Mouse (Mus musculus) urinary bladder, adult 18-20 months (tissue): ENCODE measurements at regions not wholly inside any gene's neighbourhood (a gene's known extent, or its start where the extent isn't known, plus 50 kb on each side); places are given as distances from the start of the nearest gene placed in this dataset.
A peak's percentile ranks its signal among the peaks of the same experiment; 100 is the strongest.

Experiments used
- DNase-seq, 2 experiments: peaks; one replicate each; pipeline ENCODE4 v3.0.0; 2022; ENCODE audit warnings: low spot score in 2 of 2, mixed read lengths in 2 of 2

DNA sequence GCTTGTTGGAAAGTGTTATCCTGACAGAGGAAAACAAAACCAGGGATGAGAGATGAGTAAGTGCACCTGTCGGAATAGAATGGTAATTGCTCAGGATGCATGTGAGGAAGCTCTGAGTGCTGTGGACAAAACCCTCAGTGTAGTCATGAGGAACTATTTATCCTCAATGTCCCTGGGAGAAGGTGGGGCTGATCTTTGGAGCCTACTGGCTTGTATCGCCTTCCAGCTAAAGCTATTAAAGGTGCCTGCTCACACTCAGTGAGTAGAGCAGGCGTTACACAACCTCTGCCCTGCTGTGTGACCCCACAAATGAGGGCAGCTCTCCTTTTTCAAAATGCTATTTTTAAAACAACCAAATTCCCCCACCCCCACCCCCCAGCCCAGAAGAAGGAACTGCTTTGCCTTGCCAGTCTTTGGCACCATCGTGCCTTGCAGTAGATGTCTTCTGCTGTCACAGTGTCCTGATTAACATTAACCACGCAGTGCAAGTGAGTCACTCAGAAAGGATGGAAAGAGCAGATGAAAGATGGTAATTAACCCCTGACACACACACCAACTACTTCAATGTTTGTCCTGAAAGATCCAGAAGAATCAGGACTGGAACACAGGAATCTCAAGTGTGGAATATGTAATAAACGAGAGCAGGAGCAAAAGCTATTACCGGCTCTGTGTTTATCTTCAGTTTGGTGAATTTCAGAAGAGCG lies 440.8 kb upstream of the Tnp1 start:
- no peak for DNase-seq

GRCm38 (mm10) chr1:73444216-73444890 lies 428.6 kb upstream of the Tnp1 start:
- no peak for DNase-seq

GRCm38 (mm10) chr1:73438385-73438784 lies 422.7 kb upstream of the Tnp1 start:
- no peak for DNase-seq

- DNase-seq: no peak
Measured at GRCm38 (mm10) chr1:73428101-73428500, 412.4 kb upstream of the Tnp1 start.

- no peak for DNase-seq
Measured at GRCm38 (mm10) chr1:73425049-73425448, 409.3 kb upstream of the Tnp1 start.

DNA sequence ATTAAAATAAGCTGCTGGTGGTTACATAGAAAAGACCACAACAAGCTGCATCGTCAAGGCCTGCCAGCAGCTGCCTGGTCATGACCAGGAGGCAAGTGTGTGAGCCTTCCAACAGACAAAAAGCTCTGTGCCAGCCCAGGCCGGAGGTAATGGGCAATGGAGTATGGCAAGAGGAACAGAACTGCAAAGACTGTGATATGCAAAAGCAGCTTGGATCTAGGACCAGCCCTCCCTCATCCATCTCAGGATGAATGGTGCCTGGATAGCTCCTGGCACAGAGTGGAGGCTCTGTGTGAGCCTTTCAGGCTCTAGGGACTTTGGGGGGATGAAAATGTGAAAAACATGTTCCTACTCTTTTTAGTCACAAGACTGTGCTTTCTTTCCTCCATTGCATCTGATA lies 402.5 kb upstream of the Tnp1 start:
- no peak for DNase-seq

- no peak for DNase-seq
Measured at GRCm38 (mm10) chr1:73411452-73411851, 395.7 kb upstream of the Tnp1 start.

GRCm38 (mm10) chr1:73399178-73399577 lies 383.5 kb upstream of the Tnp1 start:
- DNase-seq: no peak

GRCm38 (mm10) chr1:73395034-73395433 lies 379.3 kb upstream of the Tnp1 start:
- DNase-seq: no peak

- no peak for DNase-seq
Measured at GRCm38 (mm10) chr1:73394466-73394865, 378.8 kb upstream of the Tnp1 start.

DNA sequence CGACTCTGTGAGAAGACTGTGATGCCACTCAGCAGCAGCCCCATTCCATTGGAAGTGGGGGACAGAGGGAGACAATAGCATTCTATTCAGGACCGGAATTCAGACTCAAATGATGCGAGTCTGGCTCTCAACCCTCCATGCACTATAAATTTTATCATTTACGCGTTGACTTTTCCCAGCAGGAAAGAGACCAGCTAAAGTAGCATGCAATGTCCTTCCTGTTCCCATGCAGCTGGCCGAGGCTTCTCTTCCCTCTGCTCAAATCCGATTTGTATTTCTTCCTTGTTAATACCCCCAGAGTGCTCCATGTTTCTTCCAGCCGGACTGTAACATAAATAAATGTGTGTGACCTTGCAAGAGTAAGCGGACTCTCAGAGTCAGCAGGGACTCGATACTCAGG lies 376.4 kb upstream of the Tnp1 start:
- no peak for DNase-seq

- no peak for DNase-seq
Measured at GRCm38 (mm10) chr1:73389976-73390375, 374.3 kb upstream of the Tnp1 start.

DNA sequence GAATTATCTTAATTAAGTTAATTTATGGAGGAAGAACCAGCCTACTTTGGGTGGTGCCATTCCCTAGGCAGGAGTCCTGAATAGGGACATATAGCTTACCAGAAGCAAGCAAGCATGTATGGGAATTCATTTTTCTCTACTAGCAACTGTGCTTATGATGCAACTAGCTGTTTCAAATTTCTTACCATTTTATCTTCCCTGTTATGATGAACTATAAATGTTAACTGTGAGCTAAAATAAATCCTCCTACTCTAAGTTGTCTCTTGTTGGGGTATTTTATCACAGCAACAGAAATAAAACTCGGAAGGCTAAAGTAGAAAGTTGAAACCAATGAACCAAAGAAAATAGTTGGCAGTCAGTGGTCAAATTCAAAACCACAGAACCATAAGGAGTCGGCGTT lies 373.5 kb upstream of the Tnp1 start:
- DNase-seq: no peak

- DNase-seq: no peak
Measured at GRCm38 (mm10) chr1:73381578-73381977, 365.9 kb upstream of the Tnp1 start.

DNA sequence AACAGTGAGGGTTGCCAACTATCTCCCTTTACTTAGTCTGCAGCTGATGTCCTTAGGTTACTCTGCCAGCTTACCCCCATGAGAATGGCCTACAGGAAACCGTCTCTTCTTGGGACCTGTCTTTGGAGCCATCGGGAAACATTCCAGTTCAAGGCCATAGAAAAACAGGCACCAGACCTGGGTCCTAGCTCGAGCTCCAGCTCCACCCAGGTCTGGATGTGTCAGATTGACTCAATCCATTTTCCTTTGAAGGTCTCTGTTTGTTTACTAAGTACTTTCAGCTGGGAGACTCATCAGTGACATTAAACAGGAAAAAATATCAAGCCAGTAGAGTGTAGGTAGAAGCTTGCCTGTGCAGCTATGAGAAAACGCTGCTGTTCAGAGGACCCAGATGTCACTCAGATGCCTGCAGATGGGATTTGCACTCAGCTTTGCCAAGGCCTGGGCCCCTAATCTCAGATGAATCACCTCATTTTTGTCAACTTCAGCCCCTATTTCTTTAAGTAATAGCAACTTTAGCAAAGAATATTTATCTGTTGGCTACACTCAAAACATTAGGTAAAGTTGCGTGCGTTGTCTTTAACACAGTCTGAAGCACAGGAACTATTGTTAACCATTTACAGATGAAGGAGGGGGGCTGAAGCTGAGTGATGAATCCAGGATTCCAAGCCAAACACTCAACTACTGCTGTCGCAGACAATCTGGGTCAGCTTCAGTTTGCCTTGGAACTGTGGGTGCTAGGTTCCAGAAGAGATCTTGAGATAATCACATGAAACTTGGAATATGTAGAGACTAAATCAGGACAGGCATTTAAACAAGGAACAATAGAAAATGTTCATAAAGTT lies 359.0 kb upstream of the Tnp1 start:
- no peak for DNase-seq

DNA sequence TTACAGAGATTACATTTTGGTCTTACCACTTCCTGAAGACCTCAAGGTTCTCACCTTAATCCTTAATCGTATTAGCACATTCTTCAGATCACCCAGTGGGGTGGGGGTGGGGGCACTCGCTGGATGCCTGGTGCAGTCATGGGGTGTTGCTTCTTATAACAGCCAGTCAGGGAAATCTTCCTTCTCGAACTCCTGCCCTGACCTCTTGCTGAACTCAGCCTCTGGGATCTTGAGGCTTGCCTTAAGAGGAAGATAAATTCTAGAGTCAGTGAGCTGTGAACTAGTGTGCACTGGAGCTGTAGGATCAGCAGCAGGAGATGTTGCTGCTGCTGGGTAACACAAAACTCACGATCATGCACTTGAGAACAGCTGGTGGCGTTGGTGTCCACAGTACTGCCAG lies 352.5 kb upstream of the Tnp1 start:
- DNase-seq: no peak

DNA sequence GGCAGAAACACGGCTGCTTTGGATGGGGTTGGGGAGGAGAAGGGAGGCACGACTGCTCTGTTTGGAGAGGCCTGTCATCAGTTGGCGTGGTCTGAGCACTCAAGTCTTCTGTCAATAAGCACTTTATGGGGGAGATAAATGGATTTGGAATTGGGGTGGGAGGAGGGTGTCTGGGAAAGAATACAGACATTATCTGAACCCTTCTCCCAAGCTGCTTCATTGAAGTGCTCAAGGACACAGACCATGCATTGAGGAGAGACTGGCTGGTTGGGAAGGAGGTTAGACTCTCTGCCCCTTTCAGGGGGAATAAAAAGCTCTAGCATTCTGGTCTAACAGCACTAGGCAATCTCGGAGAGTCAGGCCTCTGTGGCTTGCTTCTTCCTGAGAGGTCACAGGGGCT lies 350.1 kb upstream of the Tnp1 start:
- DNase-seq: no peak

DNA sequence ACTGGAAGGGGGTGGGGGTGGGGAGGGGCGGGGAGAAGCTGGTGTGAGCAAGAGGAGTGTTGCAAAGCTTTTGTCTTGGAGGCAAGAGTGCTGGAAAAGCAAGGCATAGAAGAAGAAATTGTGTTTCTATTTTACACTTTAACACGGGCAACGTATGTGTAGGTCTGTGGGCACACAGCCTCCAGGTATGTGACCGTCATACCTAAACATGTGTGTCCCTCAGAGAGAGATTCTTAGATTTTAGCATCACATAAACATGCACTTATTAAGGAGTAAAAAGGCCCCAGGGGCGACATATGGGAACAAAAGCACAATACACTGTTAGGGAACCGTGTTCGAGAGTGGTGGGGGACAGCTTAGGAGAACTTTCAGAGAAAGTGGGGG lies 348.6 kb upstream of the Tnp1 start:
- no peak for DNase-seq

DNA sequence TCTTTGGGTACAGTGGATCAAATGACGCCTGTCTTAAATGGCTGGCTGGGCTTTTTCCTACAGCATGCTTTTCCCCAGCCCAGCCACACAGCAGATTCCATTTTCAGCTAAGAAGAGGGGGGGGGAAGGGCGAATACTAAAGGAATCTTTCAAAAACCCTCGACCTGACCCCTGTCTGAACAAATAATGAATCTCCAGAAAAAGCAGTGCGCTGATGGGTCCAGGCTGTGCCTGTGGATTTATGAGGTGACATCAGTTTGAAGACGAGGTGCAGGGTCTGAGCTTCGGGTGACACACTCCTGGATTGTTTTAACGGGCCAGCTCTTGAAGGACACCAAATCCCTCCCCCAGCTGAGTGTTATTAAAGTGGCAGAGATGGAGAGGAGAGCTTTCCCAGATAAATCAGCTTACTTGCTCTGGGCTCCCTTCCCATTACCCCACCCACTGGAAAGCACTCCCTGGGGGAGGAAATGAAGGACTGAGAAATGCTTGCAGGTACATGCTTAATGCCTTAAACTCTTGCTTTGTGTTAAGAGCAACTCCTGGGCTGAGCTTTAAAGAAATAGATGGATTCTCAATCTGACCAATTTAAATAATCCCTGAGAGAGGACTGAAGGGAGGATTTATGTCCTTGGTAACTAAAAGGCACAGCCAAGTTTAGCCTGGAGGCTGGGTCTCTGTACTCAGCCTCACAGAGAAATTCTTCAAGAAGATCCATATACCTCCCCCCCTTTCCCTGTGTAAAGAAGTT lies 348.0 kb upstream of the Tnp1 start:
- peak in 1 of 2 experiments; percentile 37 for DNase-seq

GRCm38 (mm10) chr1:73362122-73362521 lies 346.4 kb upstream of the Tnp1 start:
- DNase-seq: peak; percentile 18 to 30

- no peak for DNase-seq
Measured at GRCm38 (mm10) chr1:73361300-73361699, 345.6 kb upstream of the Tnp1 start.

DNA sequence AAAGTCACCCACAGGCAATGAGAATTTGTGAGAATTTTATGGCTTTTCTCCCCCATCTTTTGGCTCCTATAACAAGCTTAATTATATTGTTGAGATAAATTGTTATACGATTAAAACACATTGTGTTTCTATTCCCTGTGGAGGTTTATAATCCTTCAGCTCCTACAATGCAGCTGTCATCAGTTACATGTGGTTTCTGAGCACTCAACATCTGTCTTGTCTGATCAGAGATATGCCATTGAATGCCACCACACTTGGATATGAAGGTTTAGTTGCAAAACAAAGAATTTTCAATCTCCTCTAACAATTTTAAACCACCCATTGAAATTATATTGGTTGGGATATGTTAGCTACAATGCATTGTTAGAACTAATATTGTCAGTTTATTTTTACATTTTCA lies 338.7 kb upstream of the Tnp1 start:
- DNase-seq: no peak
